Mouse (Mus musculus) stomach, embryonic 15.5 days (tissue): ENCODE results near the gene Acadvl. TPM values are rescaled to one million over a fixed set of nuclear protein-coding genes. Genes with fewer than 3 reads are reported as not detected.

ENCODE experiments used
- ATAC-seq: fragments of 200-750 bp; cut with Nextera tagmentation; 2 replicates; pipeline ENCODE4 v1.8.0; 2017; ENCODE audit warnings: low read depth, moderate number of reproducible peaks, moderate TSS enrichment; ENCODE audit not compliant: insufficient read depth, low FRiP score
- H3K27ac ChIP-seq: fragments of 300-500 bp; sonication (generic); 2 replicates; pipeline ENCODE4 v1.5.1; 2015; ENCODE audit warnings: mild to moderate bottlenecking, inconsistent platforms
- H3K27me3 ChIP-seq: fragments of 300-500 bp; sonication (generic); replicated peaks from 2 replicates; pipeline ENCODE4 v1.6.1; 2015; ENCODE audit warnings: inconsistent platforms
- H3K36me3 ChIP-seq: fragments of 300-500 bp; sonication (generic); 2 replicates; pipeline ENCODE4 v1.6.1; 2015; ENCODE audit warnings: inconsistent platforms
- H3K4me1 ChIP-seq: fragments of 300-500 bp; sonication (generic); 2 replicates; pipeline ENCODE4 v1.6.1; 2015; ENCODE audit warnings: inconsistent platforms
- H3K4me2 ChIP-seq: fragments of 300-500 bp; sonication (generic); 2 replicates; pipeline ENCODE4 v1.6.1; 2015; ENCODE audit warnings: mild to moderate bottlenecking, inconsistent platforms
- H3K4me3 ChIP-seq: fragments of 300-500 bp; sonication (generic); replicated peaks from 2 replicates; pipeline ENCODE4 v1.5.1; 2015; ENCODE audit warnings: inconsistent platforms
- H3K9ac ChIP-seq: fragments of 300-500 bp; sonication (generic); 2 replicates; pipeline ENCODE4 v1.6.1; 2015; ENCODE audit warnings: inconsistent platforms
- H3K9me3 ChIP-seq: fragments of 300-500 bp; sonication (generic); 2 replicates; pipeline ENCODE4 v1.6.1; 2016; ENCODE audit warnings: inconsistent platforms
- WGBS: fragments of 180-500 bp; shearing (Covaris S2); methylation state at CpG from one replicate; pipeline ENCODE4 v1.1.7; 2015; 5-methylcytosine and 5-hydroxymethylcytosine counted together
- polyA plus RNA-seq: library from polyadenylated mRNA; unstranded; fragments of >200 nt; fragmentation: Nextera tagmentation; extraction: Ambion mirVana; gene quantifications from 2 replicates; pipeline ENCODE4 v1.2.1, GENCODE M21; 2015

Acadvl gene
- polyA plus RNA-seq: 84.8 and 95.4 TPM in 2 replicates

GRCm38 (mm10) chr11:70014880-70015558, at the start of gene Acadvl:
TSS of gene Acadvl (minus strand) at chr11:70015411.
- H3K9me3 ChIP-seq: no peaks in the 10 kb centered on the region
- H3K9ac ChIP-seq: peak within 1 kb of the TSS; percentile 24; the same call in 1 of the 2 replicates
- peaks cover 34% of the 10 kb centered on the region for H3K36me3 ChIP-seq
- H3K4me3 ChIP-seq: peak within 1 kb of the TSS; percentile 58
- peak; percentile 79 for ATAC-seq
- peak within 1 kb of the TSS; percentile 74 for H3K4me2 ChIP-seq
- H3K27me3 ChIP-seq: no peaks in the 10 kb centered on the region
- under 1% methylated on average over 35 of the region's 35 CpGs for WGBS
- peaks cover 27% of the 10 kb centered on the region for H3K4me1 ChIP-seq
- H3K27ac ChIP-seq: peak within 1 kb of the TSS; percentile 31; the same call in 1 of the 2 replicates

DNA sequence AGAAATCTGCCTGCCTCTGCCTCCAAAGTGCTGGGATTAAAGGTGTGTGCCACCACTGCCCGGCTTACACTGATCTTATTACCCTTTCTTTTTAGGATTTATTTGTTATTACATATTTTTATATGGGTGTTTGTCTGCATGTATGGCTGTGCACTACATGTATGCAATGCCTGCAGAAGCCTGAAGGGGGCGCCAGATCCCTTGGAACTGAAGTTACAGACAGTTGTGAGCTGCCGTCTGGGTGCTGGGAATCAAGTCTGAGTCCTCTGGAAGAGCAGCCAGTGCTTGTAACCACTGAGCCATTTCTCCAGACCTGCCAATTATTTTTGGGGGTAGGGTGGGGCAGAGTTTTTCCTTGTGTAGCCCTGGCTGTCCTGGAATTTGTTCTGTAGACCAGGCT, 47.8 kb upstream of the Acadvl start:
- Histone ChIP-seq H3K36me3 (no peaks in the 10 kb centered on the region), H3K9me3 (no peaks in the 10 kb centered on the region), H3K4me2 (no peak overlapping the region), H3K4me1 (no peaks in the 10 kb centered on the region), H3K9ac (no peak overlapping the region), H3K27me3 (no peaks in the 10 kb centered on the region; the same call in 1 of the 2 replicates), H3K27ac (no peak overlapping the region), H3K4me3 (no peak overlapping the region)
- ATAC-seq: no peak
- 72% methylated on average over 3 of the region's 3 CpGs for WGBS

- H3K4me1 ChIP-seq: 0 out of 2 replicates have a peak, but pooled peaks cover 3% of the 10 kb centered on the region
- H3K36me3 ChIP-seq: no peaks in the 10 kb centered on the region
- H3K27me3 ChIP-seq: no peaks in the 10 kb centered on the region; the same call in 1 of the 2 replicates
- no peak overlapping the region for H3K9ac ChIP-seq
- H3K27ac ChIP-seq: no peak overlapping the region
- H3K4me2 ChIP-seq: no peak overlapping the region
- WGBS: 28% methylated on average over 6 of the region's 6 CpGs
- H3K9me3 ChIP-seq: no peaks in the 10 kb centered on the region
- no peak overlapping the region for H3K4me3 ChIP-seq
- ATAC-seq: no peak
Measured at GRCm38 (mm10) chr11:70059930-70060329, 44.7 kb upstream of the Acadvl start.

DNA sequence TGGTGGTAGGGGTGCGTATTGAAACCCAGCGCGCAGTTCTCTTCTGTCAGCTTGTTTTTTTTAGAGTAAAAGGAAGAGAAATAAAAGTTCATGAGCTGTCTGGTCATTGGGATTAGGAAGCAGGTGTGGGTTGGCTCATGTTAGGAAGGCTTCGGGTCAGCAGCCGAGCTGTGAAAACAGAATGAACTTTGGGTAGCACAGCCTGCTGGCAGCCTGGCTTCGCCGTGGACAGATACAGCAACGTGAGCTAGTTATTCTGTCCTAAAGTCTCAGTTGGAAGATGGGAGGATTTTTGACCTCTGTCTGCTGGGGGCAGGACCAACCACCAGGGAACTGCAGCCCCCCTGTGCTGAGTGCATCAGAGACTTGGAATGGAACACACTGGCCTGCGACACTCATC, 42.6 kb upstream of the Acadvl start:
- H3K36me3 ChIP-seq: no peaks in the 10 kb centered on the region
- 81% methylated on average over 9 of the region's 9 CpGs for WGBS
- H3K27ac ChIP-seq: no peak overlapping the region

DNA sequence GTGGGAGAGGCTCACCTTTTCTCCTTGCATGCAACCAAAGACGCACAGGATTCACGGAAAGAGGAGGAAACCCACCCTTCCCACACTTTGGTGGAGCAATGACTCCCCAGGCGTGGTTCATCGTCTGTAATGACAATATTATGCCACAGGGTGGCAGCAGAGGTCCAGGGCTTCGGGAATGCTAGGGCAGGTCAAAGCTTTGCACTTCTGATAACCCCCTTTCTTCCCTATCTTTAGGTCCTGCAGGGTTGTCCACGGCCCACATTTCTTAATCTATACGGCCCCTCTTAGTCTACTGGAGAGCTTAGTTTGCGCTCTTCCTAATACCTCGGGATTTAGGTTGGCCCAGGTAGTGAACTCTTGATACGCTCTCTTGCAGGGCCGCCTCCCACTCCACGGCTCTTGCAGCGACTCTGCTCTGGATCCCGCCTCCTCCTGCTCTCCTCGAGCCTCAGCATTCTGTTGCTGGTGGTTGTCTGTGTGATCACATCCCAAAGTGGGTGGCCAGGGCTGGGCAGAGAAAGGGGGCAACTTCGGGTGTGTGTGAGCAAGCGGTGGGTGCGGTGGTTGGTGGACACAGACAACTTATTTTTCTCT, 40.5 kb upstream of the Acadvl start:
- H3K27ac ChIP-seq: no peak overlapping the region
- H3K9me3 ChIP-seq: no peaks in the 10 kb centered on the region
- 0 out of 2 replicates have a peak overlapping the region, but pooled peaks have one; percentile 5 for H3K4me3 ChIP-seq
- WGBS: 24% methylated on average over 18 of the region's 18 CpGs
- H3K27me3 ChIP-seq: no peaks in the 10 kb centered on the region; the same call in 1 of the 2 replicates
- H3K36me3 ChIP-seq: no peaks in the 10 kb centered on the region
- H3K4me2 ChIP-seq: peak overlapping the region; percentile 39
- 0 out of 2 replicates have a peak, but pooled peaks cover 6% of the 10 kb centered on the region for H3K4me1 ChIP-seq
- H3K9ac ChIP-seq: no peak overlapping the region
- 0 out of 2 replicates have a peak, but pooled peaks have one; percentile 33 for ATAC-seq

More for the DNA sequence above, 42.6 kb upstream of the Acadvl start:
- H3K9ac ChIP-seq: no peak overlapping the region
- no peaks in the 10 kb centered on the region; the same call in 1 of the 2 replicates for H3K27me3 ChIP-seq
- H3K4me1 ChIP-seq: 0 out of 2 replicates have a peak, but pooled peaks cover 6% of the 10 kb centered on the region
- H3K9me3 ChIP-seq: no peaks in the 10 kb centered on the region
- H3K4me2 ChIP-seq: no peak overlapping the region
- H3K4me3 ChIP-seq: no peak overlapping the region
- ATAC-seq: no peak

DNA sequence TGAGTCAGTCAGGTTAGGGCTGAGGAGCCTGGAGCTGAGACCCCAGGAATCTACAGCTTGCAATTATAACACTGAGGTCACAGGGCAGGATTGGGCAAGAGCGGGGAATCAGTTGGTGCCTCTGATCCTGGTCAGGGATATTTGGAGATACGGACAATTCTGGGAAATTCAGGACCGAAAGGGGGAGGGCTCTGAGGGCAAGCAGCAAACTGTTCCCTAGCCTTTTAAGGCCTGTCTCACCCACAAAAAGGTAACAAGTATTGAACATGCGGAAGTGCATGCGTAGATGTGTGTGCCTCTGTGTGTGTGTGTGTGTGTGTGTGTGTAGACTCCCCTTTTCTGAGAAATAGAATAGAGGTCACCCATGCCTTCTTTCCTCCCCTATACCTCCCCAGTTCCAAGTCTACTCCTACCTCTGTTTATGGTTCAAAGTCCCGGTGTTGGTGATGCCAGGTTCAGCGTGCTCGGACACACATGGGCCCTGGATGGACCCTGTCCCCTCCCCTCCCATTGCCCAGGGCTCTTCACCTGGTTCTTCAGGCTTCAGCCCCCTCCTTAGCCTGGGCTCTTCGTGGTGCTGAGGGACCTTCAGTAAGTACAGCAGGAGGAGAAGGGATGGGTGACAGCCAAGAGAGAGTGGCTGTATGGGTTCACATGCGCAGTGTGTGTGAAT, 38.8 kb upstream of the Acadvl start, which contains the start of gene Asgr1:
Gene Asgr1, plus strand, starts transcription at position 188 of the 673 bp plus-strand sequence.
- H3K4me3 ChIP-seq: no peak within 1 kb of the TSS
- ATAC-seq: no peak
- no peak within 1 kb of the TSS for H3K4me2 ChIP-seq
- 77% methylated on average over 10 of the region's 10 CpGs for WGBS
- 0 out of 2 replicates have a peak, but pooled peaks cover 6% of the 10 kb centered on the region for H3K4me1 ChIP-seq
- no peak within 1 kb of the TSS for H3K27ac ChIP-seq
- H3K9me3 ChIP-seq: no peaks in the 10 kb centered on the region
- no peaks in the 10 kb centered on the region for H3K36me3 ChIP-seq
- no peaks in the 10 kb centered on the region for H3K27me3 ChIP-seq
- H3K9ac ChIP-seq: no peak within 1 kb of the TSS

DNA sequence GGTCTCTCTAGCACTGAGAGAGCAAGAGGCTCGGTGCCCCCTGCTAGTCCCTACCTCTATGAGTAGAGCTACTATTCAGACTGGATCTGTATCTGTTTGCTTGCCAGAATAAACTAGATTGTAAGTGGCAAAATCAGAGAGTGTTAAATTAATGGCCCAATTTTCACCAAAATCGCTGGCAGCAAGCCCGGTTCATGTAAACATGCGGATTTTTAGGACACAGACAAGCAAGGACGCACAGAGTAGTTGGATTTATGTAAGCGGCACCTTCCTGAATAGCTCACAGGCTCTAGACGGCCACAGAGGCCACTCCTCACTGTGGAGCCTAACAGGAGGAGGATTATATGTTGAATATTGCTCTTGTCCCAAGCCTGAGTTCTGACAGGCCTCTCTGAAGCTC, 37.9 kb upstream of the Acadvl start:
- Histone ChIP-seq H3K36me3 (no peaks in the 10 kb centered on the region), H3K4me3 (no peak overlapping the region), H3K27me3 (no peaks in the 10 kb centered on the region), H3K9ac (no peak overlapping the region), H3K4me2 (no peak overlapping the region), H3K4me1 (0 out of 2 replicates have a peak, but pooled peaks cover 6% of the 10 kb centered on the region), H3K27ac (no peak overlapping the region), H3K9me3 (no peaks in the 10 kb centered on the region)
- ATAC-seq: no peak
- 38% methylated on average over 7 of the region's 7 CpGs for WGBS

GRCm38 (mm10) chr11:70049816-70050215, 34.6 kb upstream of the Acadvl start:
- WGBS: 53% methylated on average over 10 of the region's 10 CpGs

GRCm38 (mm10) chr11:70049366-70049765, 34.2 kb upstream of the Acadvl start:
- H3K4me1 ChIP-seq: 0 out of 2 replicates have a peak, but pooled peaks cover 3% of the 10 kb centered on the region
- H3K27ac ChIP-seq: no peak overlapping the region
- no peak overlapping the region for H3K4me3 ChIP-seq
- no peak overlapping the region for H3K9ac ChIP-seq
- no peaks in the 10 kb centered on the region for H3K9me3 ChIP-seq
- no peaks in the 10 kb centered on the region for H3K36me3 ChIP-seq
- WGBS: 52% methylated on average over 6 of the region's 6 CpGs
- no peak overlapping the region for H3K4me2 ChIP-seq
- H3K27me3 ChIP-seq: no peaks in the 10 kb centered on the region
- no peak for ATAC-seq

More at GRCm38 (mm10) chr11:70049816-70050215, 34.6 kb upstream of the Acadvl start:
- H3K36me3 ChIP-seq: no peaks in the 10 kb centered on the region
- 0 out of 2 replicates have a peak, but pooled peaks cover 3% of the 10 kb centered on the region for H3K4me1 ChIP-seq
- H3K4me2 ChIP-seq: no peak overlapping the region
- no peaks in the 10 kb centered on the region for H3K9me3 ChIP-seq
- H3K27ac ChIP-seq: no peak overlapping the region
- no peak overlapping the region for H3K4me3 ChIP-seq
- no peak overlapping the region for H3K9ac ChIP-seq
- ATAC-seq: no peak
- no peaks in the 10 kb centered on the region for H3K27me3 ChIP-seq

DNA sequence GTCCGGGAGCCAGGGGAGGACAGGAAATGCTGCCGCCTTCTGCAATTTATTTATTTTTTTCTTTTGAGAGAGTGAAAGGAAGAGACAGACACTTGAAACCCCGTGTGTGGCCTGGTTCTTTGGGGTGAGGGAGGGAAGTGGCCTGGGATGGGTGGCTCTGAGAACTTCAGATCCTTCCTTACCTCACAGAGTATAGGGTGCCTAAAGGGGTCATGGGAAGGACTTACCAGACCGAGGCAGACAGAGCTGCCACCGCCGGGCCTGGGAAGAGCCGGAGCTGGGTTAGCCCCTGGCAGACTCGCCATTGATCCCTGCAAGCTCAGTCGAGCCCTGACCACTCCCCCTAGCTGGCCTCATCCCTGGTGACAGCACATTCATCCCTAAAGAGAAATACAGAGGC, 30.2 kb upstream of the Acadvl start:
- 24% methylated on average over 9 of the region's 9 CpGs for WGBS
- Histone ChIP-seq H3K4me1 (no peaks in the 10 kb centered on the region), H3K27ac (peak overlapping the region; percentile 4; the same call in 1 of the 2 replicates), H3K4me2 (no peak overlapping the region), H3K9ac (no peak overlapping the region), H3K9me3 (no peaks in the 10 kb centered on the region), H3K36me3 (no peaks in the 10 kb centered on the region; the same call in 1 of the 2 replicates), H3K27me3 (no peaks in the 10 kb centered on the region), H3K4me3 (no peak overlapping the region)
- ATAC-seq: no peak

GRCm38 (mm10) chr11:70043665-70044064, 28.5 kb upstream of the Acadvl start:
- WGBS: 91% methylated on average over 7 of the region's 7 CpGs
- no peak for ATAC-seq

More at GRCm38 (mm10) chr11:70043665-70044064, 28.5 kb upstream of the Acadvl start:
- Histone ChIP-seq H3K9me3 (no peaks in the 10 kb centered on the region), H3K27me3 (no peaks in the 10 kb centered on the region), H3K36me3 (peaks cover 7% of the 10 kb centered on the region; the same call in 1 of the 2 replicates), H3K4me1 (no peaks in the 10 kb centered on the region), H3K9ac (no peak overlapping the region), H3K4me3 (no peak overlapping the region), H3K4me2 (no peak overlapping the region), H3K27ac (no peak overlapping the region)
